In the genomic region with DNA sequence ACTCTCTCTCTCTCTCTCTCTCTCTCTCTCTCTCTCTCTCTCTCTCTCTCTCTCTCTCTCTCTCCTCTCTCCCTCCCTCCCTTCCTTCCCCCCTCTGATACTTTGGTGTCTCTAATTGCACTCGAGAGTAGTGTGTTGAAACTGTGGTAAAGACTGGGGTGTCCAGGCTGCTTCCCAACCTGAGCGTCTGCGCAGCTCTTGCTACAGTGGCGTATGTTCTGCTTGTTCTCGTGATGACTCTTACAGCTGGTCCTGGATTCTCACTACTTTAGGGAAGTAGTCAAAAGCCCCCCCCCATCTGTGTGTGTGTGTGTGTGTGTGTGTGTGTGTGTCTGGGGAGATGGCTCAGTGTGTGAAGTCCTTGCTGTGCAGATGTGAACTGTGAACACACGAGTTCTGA, we compare ENCODE assay signal across 14 mouse cellular contexts.
"Had no signal": no experiment of that assay in that cellular context is flagged by ENCODE, and none has a peak within 500 bp of the region (broad histone marks: within the 10 kb centered on the region; RNA-seq: fewer than 3 reads in every experiment).

No protein-coding gene starts in this region.

- H3K4me3 ChIP-seq: megakaryocyte, embryonic 14.5 days; midbrain, embryonic 12.5 days; neural tube, embryonic 12.5 days had no signal

- H3K27me3 ChIP-seq: megakaryocyte, embryonic 14.5 days; midbrain, embryonic 12.5 days; neural tube, embryonic 12.5 days had no signal

- H3K4me2 ChIP-seq: lung, embryonic 14.5 days; midbrain, embryonic 12.5 days; neural tube, embryonic 12.5 days had no signal

- DNase-seq: lung, adult 18-20 months; lung, embryonic 14.5 days; lung, postnatal 10 days; lung, postnatal 4 days; midbrain, embryonic 14.5 days; right cerebral cortex, postnatal 25 days; right cerebral cortex, postnatal 4 days; spleen, adult 18-20 months; thymus, adult 18-20 months; thymus, postnatal 14 days; thymus, postnatal 36 days had no signal

- H3K4me1 ChIP-seq: neural tube, embryonic 12.5 days had no signal

- H3K36me3 ChIP-seq: midbrain, embryonic 12.5 days; neural tube, embryonic 12.5 days had no signal

- H3K9me3 ChIP-seq: midbrain, embryonic 12.5 days had no signal

- H3K27ac ChIP-seq: midbrain, embryonic 12.5 days; neural tube, embryonic 12.5 days had no signal

- H3K9ac ChIP-seq: lung, embryonic 14.5 days; midbrain, embryonic 12.5 days; neural tube, embryonic 12.5 days had no signal
